Mouse (Mus musculus) stomach, postnatal 0 days (tissue): ENCODE data around the gene D930048N14Rik.

Source experiments
- CTCF ChIP-seq: IDR thresholded peaks from 2 replicates; pipeline ENCODE4 v1.5.1; 2016; ENCODE audit warnings: antibody characterized with exemption, low read depth, mild to moderate bottlenecking, moderate library complexity
- EP300 ChIP-seq: optimal IDR thresholded peaks from 2 replicates; pipeline ENCODE3; 2016; ENCODE audit warnings: antibody characterized with exemption

DNA sequence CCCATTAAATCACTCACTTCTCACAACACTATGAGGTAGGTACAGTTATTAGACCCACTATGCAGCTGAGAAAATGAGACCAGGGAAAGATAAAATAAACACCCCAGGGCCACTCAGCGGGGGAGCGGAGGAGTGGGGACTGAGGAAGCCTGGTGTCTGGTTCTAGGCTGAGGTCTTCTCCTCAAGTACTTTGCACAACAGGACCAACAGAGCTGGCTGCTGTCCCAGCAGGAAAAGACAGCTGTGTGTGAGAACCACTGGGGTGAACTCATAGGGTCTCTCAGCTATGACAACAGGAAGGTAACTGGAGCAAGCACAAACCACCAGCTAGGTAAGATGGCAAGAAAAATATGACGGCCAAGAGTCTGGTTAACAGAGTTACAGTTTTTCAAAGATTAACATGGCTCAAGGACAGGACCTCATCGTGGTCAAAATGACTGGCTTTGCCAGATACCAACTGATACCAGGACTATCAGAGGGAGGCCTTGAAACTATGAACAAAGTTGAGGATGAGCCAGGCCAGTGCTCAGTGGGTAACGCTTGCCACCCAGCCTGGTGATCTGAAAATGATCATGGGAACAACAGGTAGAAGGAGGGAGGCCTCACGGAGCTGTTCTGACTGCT is 18.5 kb upstream of the D930048N14Rik start:
- no peak for TF ChIP-seq CTCF
- no peak for TF ChIP-seq EP300
